Mouse (Mus musculus) C2C12 (cell line): ENCODE measurements at regions not wholly inside any gene's neighbourhood (a gene's known extent, or its start where the extent isn't known, plus 50 kb on each side); places are given as distances from the start of the nearest gene placed in this dataset.

ENCODE experiments used
- CEBPB ChIP-seq: IDR thresholded peaks from one replicate; pipeline ENCODE4 v1.6.1; 2011; ENCODE audit warnings: low read depth, mild to moderate bottlenecking, control low read depth, moderate library complexity
- CTCF ChIP-seq: IDR thresholded peaks from one replicate; pipeline ENCODE4 v1.5.1; 2011; ENCODE audit not compliant: control insufficient read depth, insufficient read depth, insufficient read length
- FOSL1 ChIP-seq: IDR thresholded peaks from one replicate; pipeline ENCODE4 v1.8.0; 2011; ENCODE audit warnings: mild to moderate bottlenecking, low read length; ENCODE audit not compliant: poor library complexity, insufficient read depth, severe bottlenecking
- MAX ChIP-seq: IDR thresholded peaks from one replicate; pipeline ENCODE4 v1.6.1; 2011; ENCODE audit warnings: mild to moderate bottlenecking, control low read depth
- MYOD1 ChIP-seq: IDR thresholded peaks from one replicate; pipeline ENCODE4 v1.6.1; 2011; ENCODE audit warnings: low read depth; ENCODE audit not compliant: control insufficient read depth, insufficient read length
- MYOG ChIP-seq: IDR thresholded peaks from one replicate; pipeline ENCODE4 v1.6.1; 2011; ENCODE audit not compliant: control insufficient read depth, insufficient read length; ENCODE audit errors: extremely low read depth
- USF1 ChIP-seq: IDR thresholded peaks from one replicate; pipeline ENCODE4 v1.6.1; 2011; ENCODE audit warnings: low read depth, mild to moderate bottlenecking, control low read depth, moderate library complexity

- TF ChIP-seq CTCF (no peak), CEBPB (no peak), MYOD1 (no peak), FOSL1 (no peak), MAX (no peak), USF1 (no peak), MYOG (no peak)
Observed at GRCm38 (mm10) chr12:94544706-94545105, 1147.3 kb upstream of the Flrt2 start.
